Mouse (Mus musculus): ENCODE measurements around the gene Tmem160.

DNA sequence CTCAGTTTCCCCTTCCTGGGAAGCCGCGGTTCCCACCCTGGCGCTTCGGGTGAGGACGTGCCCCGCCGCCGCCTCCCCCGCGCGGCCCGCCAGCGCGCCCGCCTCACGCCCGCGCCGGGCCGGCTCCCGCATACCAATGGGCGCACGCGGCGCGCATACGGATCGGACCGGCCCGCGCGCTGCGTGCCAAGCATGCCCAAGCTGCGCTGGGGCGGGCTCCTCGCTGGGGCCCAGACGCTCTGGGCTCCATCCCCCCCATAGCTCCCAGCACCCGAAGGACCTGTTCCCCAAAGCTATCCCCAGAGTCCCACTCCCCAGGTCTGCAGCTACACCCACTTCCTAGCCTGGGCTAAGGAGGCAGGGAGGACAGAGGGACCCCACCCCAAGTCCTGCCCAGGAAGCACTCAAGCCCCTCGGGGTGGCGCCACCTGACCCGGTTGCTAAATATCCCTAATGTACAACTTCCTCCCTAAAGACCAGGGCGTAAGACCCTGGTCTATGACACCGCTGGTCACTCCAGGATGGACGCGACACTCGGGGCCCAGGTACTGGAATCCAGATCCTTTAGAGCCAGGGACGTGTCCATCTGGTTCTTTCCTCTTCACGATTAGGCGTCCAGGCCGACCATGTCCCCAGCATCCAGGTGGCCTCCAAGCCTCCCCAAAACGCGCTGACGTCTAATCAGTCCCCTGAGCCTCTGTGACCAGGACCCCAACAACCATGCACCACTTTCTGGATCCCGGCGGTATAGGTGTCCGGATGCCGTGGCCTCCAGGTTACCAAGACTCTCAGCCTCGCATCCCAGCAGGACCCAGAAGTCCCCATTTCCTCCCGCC, 23.4 kb downstream of the Tmem160 start:
- TF ChIP-seq POLR2A (IDR thresholded peaks at IDR 0.05; ENCODE audit: insufficient read length, low read depth) (no peak), CEBPB (IDR thresholded peaks at IDR 0.05; ENCODE audit: insufficient read depth, poor library complexity, severe bottlenecking) (no peak), MAX (IDR thresholded peaks at IDR 0.05; ENCODE audit: low read depth) (no peak)
